Mouse (Mus musculus): ENCODE data around the gene Mybl2. TPM values are rescaled to one million over a fixed set of nuclear protein-coding genes. Genes with fewer than 3 reads are reported as not detected.
"Not testable (repeated sequence)": the region's sequence is repeated elsewhere in the genome, so short reads cannot be mapped to it uniquely, and the experiment has no call there.

Gene Mybl2
- total RNA-seq, 1 experiment: 281 TPM

DNA sequence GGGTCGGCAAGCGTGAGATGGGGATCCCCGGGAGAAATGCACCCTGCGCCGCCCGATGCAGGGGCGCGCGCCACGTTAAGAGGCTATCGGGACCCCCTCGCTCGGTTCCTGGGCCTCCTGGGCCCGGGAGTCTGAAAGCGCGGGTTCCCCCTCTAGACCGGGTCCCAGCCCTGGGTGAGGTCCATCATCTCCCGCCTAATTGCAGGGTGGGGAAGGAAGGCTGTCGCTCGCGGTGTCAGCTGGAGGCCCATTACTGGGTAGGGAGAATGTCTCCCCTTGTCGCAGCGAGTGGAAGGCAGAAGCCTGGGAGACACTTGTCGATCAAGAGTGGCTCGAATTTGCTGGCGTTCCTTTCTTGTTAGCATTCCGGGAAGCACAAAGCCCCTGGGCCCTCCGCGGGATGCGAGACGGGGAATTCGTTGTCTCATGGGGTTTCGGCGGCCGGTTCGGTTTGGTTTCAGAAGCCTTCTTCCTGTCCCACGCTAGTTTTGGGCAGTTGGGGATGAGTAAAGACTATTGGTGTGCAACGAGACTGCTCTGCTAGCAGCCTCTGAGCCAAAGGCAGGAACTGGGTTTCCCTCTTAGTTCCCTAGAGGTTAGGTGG is 506 bp downstream of the Mybl2 start:
- Histone ChIP-seq H3K4me3 (ENCODE audit: insufficient read depth in 1 of 2, low read depth in 1 of 2, low read length in 2 of 2, poor library complexity in 1 of 2, severe bottlenecking in 1 of 2) (peak overlapping the region; percentile 94 to 97), H3K36me3 (ENCODE audit: control insufficient read depth, insufficient read depth, low read length, poor library complexity, severe bottlenecking) (peaks cover 19% of the 10 kb centered on the region), H3K4me1 (ENCODE audit: control insufficient read depth in 2 of 2, insufficient read depth in 2 of 2, low read length in 2 of 2, poor library complexity in 1 of 2) (peaks cover 5 to 7% of the 10 kb centered on the region in 2 experiments), H3K9me3 (ENCODE audit: control insufficient read depth, insufficient read depth, low read depth, low read length) (no peaks in the 10 kb centered on the region), H3K9ac (ENCODE audit: insufficient read depth, low read depth, low read length, poor library complexity, severe bottlenecking) (peak overlapping the region; percentile 98), H3K27ac (ENCODE audit: insufficient read depth, low read depth, low read length, poor library complexity, severe bottlenecking) (peak overlapping the region; percentile 92)
- no peak for DNase-seq (ENCODE audit: low read depth, low spot score)
- TF ChIP-seq ZNF384 (IDR thresholded peaks at IDR 0.05; ENCODE audit: low read depth, low read length): no peak
- no peak for TF ChIP-seq HCFC1 (IDR thresholded peaks at IDR 0.05; ENCODE audit: borderline replicate concordance, insufficient read depth, low read length)
- in situ Hi-C loops (cut with MboI; ENCODE audit: low sequenced_read_pairs in 2 of 2, unreplicated experiment in 2 of 2): no loop called here

DNA sequence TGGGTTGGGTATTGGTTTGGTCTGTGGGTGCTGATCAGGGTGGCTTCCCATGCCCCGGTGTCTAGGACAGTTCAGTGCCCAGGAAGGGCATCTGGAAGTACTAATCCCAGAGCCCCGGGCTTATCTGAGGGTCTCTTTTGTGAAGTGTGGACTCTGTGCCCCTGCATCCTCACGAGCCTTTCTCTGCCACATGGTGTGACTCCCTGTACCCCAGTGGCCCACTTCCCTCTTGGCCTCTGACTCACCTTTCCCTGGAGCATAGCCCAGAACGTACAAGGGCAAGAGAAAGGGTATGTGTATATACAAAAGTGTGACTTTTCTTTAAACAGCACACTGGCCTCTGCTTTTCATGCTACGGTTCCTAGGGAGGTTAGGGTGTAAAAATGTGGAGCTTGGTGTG is 1.2 kb downstream of the Mybl2 start:
- H3K36me3 ChIP-seq (ENCODE audit: control insufficient read depth, insufficient read depth, low read length, poor library complexity, severe bottlenecking): peaks cover 19% of the 10 kb centered on the region
- DNase-seq (ENCODE audit: low read depth, low spot score): no peak
- no peaks in the 10 kb centered on the region for H3K9me3 ChIP-seq (ENCODE audit: control insufficient read depth, insufficient read depth, low read depth, low read length)
- peak overlapping the region; percentile 98 for H3K9ac ChIP-seq (ENCODE audit: insufficient read depth, low read depth, low read length, poor library complexity, severe bottlenecking)
- peak overlapping the region; percentile 94 to 97 for H3K4me3 ChIP-seq (ENCODE audit: insufficient read depth in 1 of 2, low read depth in 1 of 2, low read length in 2 of 2, poor library complexity in 1 of 2, severe bottlenecking in 1 of 2)
- TF ChIP-seq CHD2 (IDR thresholded peaks at IDR 0.05; ENCODE audit: low read depth, low read length): no peak
- no peak for TF ChIP-seq ZNF384 (IDR thresholded peaks at IDR 0.05; ENCODE audit: low read depth, low read length)
- TF ChIP-seq MAFK (IDR thresholded peaks at IDR 0.05; ENCODE audit: insufficient read depth, low read depth, low read length): no peak
- TF ChIP-seq HCFC1 (IDR thresholded peaks at IDR 0.05; ENCODE audit: borderline replicate concordance, insufficient read depth, low read length): no peak
- no peak for TF ChIP-seq ZC3H11A (IDR thresholded peaks at IDR 0.05; ENCODE audit: borderline replicate concordance, low read depth, low read length)
- in situ Hi-C loops (cut with MboI; ENCODE audit: low sequenced_read_pairs in 2 of 2, unreplicated experiment in 2 of 2): no loop called here
- peak overlapping the region; percentile 92 for H3K27ac ChIP-seq (ENCODE audit: insufficient read depth, low read depth, low read length, poor library complexity, severe bottlenecking)
- peaks cover 4 to 5% of the 10 kb centered on the region in 2 experiments; a peak in 3 of 4 replicates for H3K4me1 ChIP-seq (ENCODE audit: control insufficient read depth in 2 of 2, insufficient read depth in 2 of 2, low read length in 2 of 2, poor library complexity in 1 of 2)

DNA sequence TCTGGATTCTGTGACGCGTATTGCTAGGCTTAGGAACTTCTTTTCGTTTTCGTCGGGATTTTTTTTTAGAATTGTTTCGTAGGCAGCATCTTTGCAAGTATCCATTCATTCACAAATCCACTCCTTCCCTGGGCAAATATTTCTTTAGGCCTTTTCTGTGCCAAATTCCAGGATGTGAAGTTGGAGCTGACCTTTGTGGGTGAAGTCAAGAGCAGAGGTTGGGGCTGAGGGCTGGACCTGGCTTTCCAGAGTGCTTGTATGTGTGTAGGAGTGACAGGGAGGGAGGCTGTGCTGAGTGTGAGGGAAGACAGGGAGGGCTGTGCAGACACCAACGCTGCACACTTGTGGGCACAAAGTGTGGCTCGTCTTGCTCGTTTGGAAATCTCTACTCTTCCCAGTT is 2.1 kb downstream of the Mybl2 start:
- Histone ChIP-seq H3K9ac (ENCODE audit: insufficient read depth, low read depth, low read length, poor library complexity, severe bottlenecking) (peak overlapping the region; percentile 98), H3K4me1 (ENCODE audit: control insufficient read depth in 2 of 2, insufficient read depth in 2 of 2, low read length in 2 of 2, poor library complexity in 1 of 2) (peaks cover 5 to 10% of the 10 kb centered on the region in 2 experiments; a peak in 3 of 4 replicates), H3K36me3 (ENCODE audit: control insufficient read depth, insufficient read depth, low read length, poor library complexity, severe bottlenecking) (peaks cover 26% of the 10 kb centered on the region), H3K9me3 (ENCODE audit: control insufficient read depth, insufficient read depth, low read depth, low read length) (no peaks in the 10 kb centered on the region), H3K4me3 (ENCODE audit: insufficient read depth in 1 of 2, low read depth in 1 of 2, low read length in 2 of 2, poor library complexity in 1 of 2, severe bottlenecking in 1 of 2) (peak overlapping the region; percentile 94 to 97), H3K27ac (ENCODE audit: insufficient read depth, low read depth, low read length, poor library complexity, severe bottlenecking) (peak overlapping the region; percentile 54)
- DNase-seq (ENCODE audit: low read depth, low spot score): no peak
- in situ Hi-C loops (cut with MboI; ENCODE audit: low sequenced_read_pairs in 2 of 2, unreplicated experiment in 2 of 2): no loop called here
- no peak for TF ChIP-seq ZNF384 (IDR thresholded peaks at IDR 0.05; ENCODE audit: low read depth, low read length)
- TF ChIP-seq MAFK (IDR thresholded peaks at IDR 0.05; ENCODE audit: insufficient read depth, low read depth, low read length): no peak
- TF ChIP-seq HCFC1 (IDR thresholded peaks at IDR 0.05; ENCODE audit: borderline replicate concordance, insufficient read depth, low read length): no peak
- no peak for TF ChIP-seq ZC3H11A (IDR thresholded peaks at IDR 0.05; ENCODE audit: borderline replicate concordance, low read depth, low read length)
- TF ChIP-seq CHD2 (IDR thresholded peaks at IDR 0.05; ENCODE audit: low read depth, low read length): no peak

DNA sequence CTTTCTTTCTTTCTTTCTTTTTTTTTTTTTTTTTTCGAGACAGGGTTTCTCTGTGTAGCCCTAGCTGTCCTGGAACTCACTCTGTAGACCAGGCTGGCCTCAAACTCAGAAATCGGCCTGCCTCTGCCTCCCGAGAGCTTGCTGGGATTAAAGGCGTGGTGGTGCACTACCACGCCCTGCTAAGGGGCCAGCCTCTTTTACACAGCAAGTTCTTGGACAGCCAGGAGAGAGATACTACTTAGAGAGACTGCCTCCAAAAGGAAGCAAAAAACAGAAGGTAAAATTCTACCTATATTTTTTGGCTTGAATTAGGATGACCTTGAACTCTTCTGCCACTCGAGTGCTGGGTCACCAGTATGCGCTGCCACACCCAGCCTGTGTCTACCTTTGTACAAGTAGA is 4.5 kb downstream of the Mybl2 start:
- H3K9ac ChIP-seq (ENCODE audit: insufficient read depth, low read depth, low read length, poor library complexity, severe bottlenecking): peak overlapping the region; percentile 81
- H3K27ac ChIP-seq (ENCODE audit: insufficient read depth, low read depth, low read length, poor library complexity, severe bottlenecking): peak overlapping the region; percentile 85
- DNase-seq (ENCODE audit: low read depth, low spot score); in situ Hi-C loops (cut with MboI; ENCODE audit: low sequenced_read_pairs in 2 of 2, unreplicated experiment in 2 of 2); H3K9me3 ChIP-seq (ENCODE audit: control insufficient read depth, insufficient read depth, low read depth, low read length): not testable (repeated sequence)
- H3K4me1 ChIP-seq (ENCODE audit: control insufficient read depth in 2 of 2, insufficient read depth in 2 of 2, low read length in 2 of 2, poor library complexity in 1 of 2): peaks cover 2 to 18% of the 10 kb centered on the region in 2 experiments
- peak overlapping the region; percentile 58 to 74 for H3K4me3 ChIP-seq (ENCODE audit: insufficient read depth in 1 of 2, low read depth in 1 of 2, low read length in 2 of 2, poor library complexity in 1 of 2, severe bottlenecking in 1 of 2)
- peaks cover 46% of the 10 kb centered on the region for H3K36me3 ChIP-seq (ENCODE audit: control insufficient read depth, insufficient read depth, low read length, poor library complexity, severe bottlenecking)

DNA sequence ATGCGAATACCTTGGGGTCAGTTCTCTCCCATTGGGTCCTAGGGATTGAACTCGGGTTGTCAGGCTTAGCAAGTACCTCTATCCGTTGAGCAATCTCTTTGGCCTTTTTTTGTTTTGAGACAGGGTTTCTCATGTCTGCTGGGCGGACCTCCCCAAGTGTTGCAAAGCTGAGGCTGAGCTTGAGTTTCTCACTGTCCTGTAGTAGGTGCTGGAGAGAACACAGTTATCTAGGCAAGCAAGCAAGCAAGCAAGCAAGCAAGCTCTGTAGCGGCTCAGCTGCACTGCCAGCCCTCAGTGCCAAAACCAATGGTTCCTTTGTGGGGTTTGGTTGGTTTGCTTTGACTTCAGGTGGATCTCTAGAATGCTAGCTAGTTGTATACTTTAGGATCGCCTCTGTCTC is 6.1 kb downstream of the Mybl2 start:
- in situ Hi-C loops (cut with MboI; ENCODE audit: low sequenced_read_pairs in 2 of 2, unreplicated experiment in 2 of 2): no loop called here
- Histone ChIP-seq H3K9me3 (ENCODE audit: control insufficient read depth, insufficient read depth, low read depth, low read length) (no peaks in the 10 kb centered on the region), H3K4me1 (ENCODE audit: control insufficient read depth in 2 of 2, insufficient read depth in 2 of 2, low read length in 2 of 2, poor library complexity in 1 of 2) (peaks cover 2 to 28% of the 10 kb centered on the region in 2 experiments), H3K27ac (ENCODE audit: insufficient read depth, low read depth, low read length, poor library complexity, severe bottlenecking) (peak overlapping the region; percentile 82; the same call in 1 of the 2 replicates), H3K4me3 (ENCODE audit: insufficient read depth in 1 of 2, low read depth in 1 of 2, low read length in 2 of 2, poor library complexity in 1 of 2, severe bottlenecking in 1 of 2) (peak overlapping the region; percentile 1 to 43; a peak in 2 of 4 replicates), H3K9ac (ENCODE audit: insufficient read depth, low read depth, low read length, poor library complexity, severe bottlenecking) (peak overlapping the region; percentile 56; the same call in 1 of the 2 replicates), H3K36me3 (ENCODE audit: control insufficient read depth, insufficient read depth, low read length, poor library complexity, severe bottlenecking) (peaks cover 61% of the 10 kb centered on the region)
- no peak for TF ChIP-seq ZNF384 (IDR thresholded peaks at IDR 0.05; ENCODE audit: low read depth, low read length)
- TF ChIP-seq HCFC1 (IDR thresholded peaks at IDR 0.05; ENCODE audit: borderline replicate concordance, insufficient read depth, low read length): no peak
- TF ChIP-seq MAFK (IDR thresholded peaks at IDR 0.05; ENCODE audit: insufficient read depth, low read depth, low read length): no peak
- TF ChIP-seq CHD2 (IDR thresholded peaks at IDR 0.05; ENCODE audit: low read depth, low read length): no peak
- TF ChIP-seq ZC3H11A (IDR thresholded peaks at IDR 0.05; ENCODE audit: borderline replicate concordance, low read depth, low read length): no peak
- no peak for DNase-seq (ENCODE audit: low read depth, low spot score)

Data from ES-E14 (cell line).